ENCODE assay signal across 1 mouse cellular context in genomic region chr19:5966786-5967185, GRCm38 (mm10).
TF ChIP-seq lines count a peak whose summit lies in the region.

No protein-coding gene starts in this region.

TF ChIP-seq in MEL, 35 proteins besides CTCF, POLR2A, EP300 and RAD21:
- TF ChIP-seq ETS1 (IDR thresholded peaks at IDR 0.05; ENCODE audit: low read depth, low read length) = no peak
- TF ChIP-seq MAZ (IDR thresholded peaks at IDR 0.05; ENCODE audit: low read depth, low read length) = 0 out of 2 replicates have a peak, but pooled peaks have one; percentile 19
- TF ChIP-seq RCOR1 (IDR thresholded peaks at IDR 0.05; ENCODE audit: low read depth, low read length) = 0 out of 2 replicates have a peak, but pooled peaks have one; percentile 14
- peak; percentile 36; the same call in 1 of the 2 replicates for TF ChIP-seq BHLHE40 (IDR thresholded peaks at IDR 0.05; ENCODE audit: borderline replicate concordance, low read depth, low read length)
- 0 out of 2 replicates have a peak, but pooled peaks have one; percentile 50 for TF ChIP-seq GABPA (IDR thresholded peaks at IDR 0.05; ENCODE audit: low read depth, low read length)
- TF ChIP-seq SIN3A (IDR thresholded peaks at IDR 0.05; ENCODE audit: low read length) = peak; percentile 39; the same call in 1 of the 2 replicates
